Mouse (Mus musculus): ENCODE results near the gene Nme9. TPM values are rescaled to one million over a fixed set of nuclear protein-coding genes. Genes with fewer than 3 reads are reported as not detected.
A peak's percentile ranks its signal among the peaks of the same experiment; 100 is the strongest.

The Nme9 gene
- polyA plus RNA-seq, 2 experiments: 0.03 TPM; not detected in 1

DNA sequence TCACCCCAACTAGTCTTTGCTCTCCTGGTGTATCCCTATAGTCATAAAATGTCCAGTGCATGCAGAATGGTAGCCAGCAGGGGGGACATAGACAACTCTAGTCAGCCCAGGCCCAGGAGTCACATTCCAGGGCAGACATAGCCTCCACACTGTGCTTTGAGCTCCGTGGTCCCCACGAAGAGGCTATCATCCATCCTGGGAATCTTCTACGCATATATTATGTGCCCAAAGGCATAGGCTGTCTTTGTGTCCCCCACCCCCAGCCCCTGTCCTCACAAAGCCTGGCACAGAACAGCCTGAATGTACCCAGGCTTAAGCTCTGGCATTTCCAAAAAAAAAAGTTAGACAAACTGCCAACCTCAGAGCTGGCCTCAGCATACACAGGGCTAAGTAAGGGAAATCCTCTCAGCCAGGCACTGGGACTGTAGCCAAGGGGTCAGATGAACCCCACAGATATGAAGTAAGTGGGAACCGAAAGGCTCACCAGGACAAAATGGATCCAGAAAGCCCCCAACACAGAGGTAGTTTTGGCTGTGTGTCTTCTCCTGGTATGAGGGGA lies 33.9 kb upstream of the Nme9 start:
- Histone ChIP-seq H3K4me3 (ENCODE audit: insufficient read depth in 1 of 2, low read depth in 2 of 2, low read length in 2 of 2) (no peak overlapping the region), H3K27ac (no peak overlapping the region), H3K4me2 (ENCODE audit: low read depth) (no peak overlapping the region), H3K27me3 (ENCODE audit: control insufficient read depth, insufficient read depth, low read length) (no peaks in the 10 kb centered on the region; the same call in 1 of the 2 replicates), H3K9ac (replicated peaks) (no peak overlapping the region), H3K36me3 (replicated peaks; ENCODE audit: control insufficient read depth, insufficient read depth, low read depth) (no peaks in the 10 kb centered on the region), H3K4me1 (replicated peaks; ENCODE audit: control insufficient read depth in 2 of 2, insufficient read depth in 2 of 2, low read length in 1 of 2) (peaks cover 0 to 8% of the 10 kb centered on the region in 2 experiments; a peak in 3 of 4 replicates), H3K9me3 (ENCODE audit: control insufficient read depth, low read length) (no peaks in the 10 kb centered on the region)
- ATAC-seq (ENCODE audit: insufficient read depth) (no peak), DNase-seq (ENCODE audit: low read depth in 3 of 3, low spot score in 3 of 3) (no peak)
- no peak for TF ChIP-seq CTCF (IDR thresholded peaks at IDR 0.05; ENCODE audit: low read depth)
- no peak for TF ChIP-seq EP300 (IDR thresholded peaks at IDR 0.05; ENCODE audit: low read depth)
- 49% methylated on average over 4 of the region's 4 CpGs for WGBS (ENCODE audit: insufficient replicate concordance)

- TF ChIP-seq CTCF (IDR thresholded peaks at IDR 0.05; ENCODE audit: low read depth): no peak
- no peak for TF ChIP-seq EP300 (IDR thresholded peaks at IDR 0.05; ENCODE audit: low read depth)
- Histone ChIP-seq H3K4me3 (ENCODE audit: insufficient read depth in 1 of 2, low read depth in 2 of 2, low read length in 2 of 2) (no peak overlapping the region), H3K4me2 (ENCODE audit: low read depth) (no peak overlapping the region), H3K4me1 (replicated peaks; ENCODE audit: control insufficient read depth in 2 of 2, insufficient read depth in 2 of 2, low read length in 1 of 2) (peaks cover 0 to 11% of the 10 kb centered on the region in 2 experiments; a peak in 3 of 4 replicates), H3K27me3 (ENCODE audit: control insufficient read depth, insufficient read depth, low read length) (no peaks in the 10 kb centered on the region; the same call in 1 of the 2 replicates), H3K36me3 (replicated peaks; ENCODE audit: control insufficient read depth, insufficient read depth, low read depth) (no peaks in the 10 kb centered on the region), H3K27ac (no peak overlapping the region), H3K9me3 (ENCODE audit: control insufficient read depth, low read length) (no peaks in the 10 kb centered on the region), H3K9ac (replicated peaks) (no peak overlapping the region)
- ATAC-seq (ENCODE audit: insufficient read depth): no peak
- DNase-seq (ENCODE audit: low read depth in 3 of 3, low spot score in 3 of 3): no peak
- WGBS (ENCODE audit: insufficient replicate concordance): 58% methylated on average over 5 of the region's 5 CpGs
Measured at GRCm38 (mm10) chr9:99418377-99418776, 32.9 kb upstream of the Nme9 start.

- no peak overlapping the region for H3K4me3 ChIP-seq (ENCODE audit: insufficient read depth in 1 of 2, low read depth in 2 of 2, low read length in 2 of 2)
- no peak for ATAC-seq (ENCODE audit: insufficient read depth)
- 51% methylated on average over 8 of the region's 8 CpGs for WGBS (ENCODE audit: insufficient replicate concordance)
Measured at GRCm38 (mm10) chr9:99419951-99420701, 31.1 kb upstream of the Nme9 start.

GRCm38 (mm10) chr9:99421914-99422313 lies 29.4 kb upstream of the Nme9 start:
- Histone ChIP-seq H3K4me1 (replicated peaks; ENCODE audit: control insufficient read depth in 2 of 2, insufficient read depth in 2 of 2, low read length in 1 of 2) (peaks cover 0 to 14% of the 10 kb centered on the region in 2 experiments; a peak in 2 of 4 replicates), H3K9me3 (ENCODE audit: control insufficient read depth, low read length) (no peaks in the 10 kb centered on the region), H3K9ac (replicated peaks) (no peak overlapping the region), H3K27me3 (ENCODE audit: control insufficient read depth, insufficient read depth, low read length) (no peaks in the 10 kb centered on the region; the same call in 1 of the 2 replicates), H3K27ac (no peak overlapping the region), H3K36me3 (replicated peaks; ENCODE audit: control insufficient read depth, insufficient read depth, low read depth) (no peaks in the 10 kb centered on the region), H3K4me2 (ENCODE audit: low read depth) (no peak overlapping the region), H3K4me3 (ENCODE audit: insufficient read depth in 1 of 2, low read depth in 2 of 2, low read length in 2 of 2) (no peak overlapping the region)
- TF ChIP-seq EP300 (IDR thresholded peaks at IDR 0.05; ENCODE audit: low read depth) (no peak), CTCF (IDR thresholded peaks at IDR 0.05; ENCODE audit: low read depth) (0 out of 2 replicates have a peak, but pooled peaks have one; percentile 4)
- ATAC-seq (ENCODE audit: insufficient read depth) (no peak), DNase-seq (ENCODE audit: low read depth in 3 of 3, low spot score in 3 of 3) (no peak)
- 27% methylated on average over 3 of the region's 3 CpGs for WGBS (ENCODE audit: insufficient replicate concordance)

More at GRCm38 (mm10) chr9:99419951-99420701, 31.1 kb upstream of the Nme9 start:
- Histone ChIP-seq H3K27ac (no peak overlapping the region), H3K4me2 (ENCODE audit: low read depth) (no peak overlapping the region), H3K36me3 (replicated peaks; ENCODE audit: control insufficient read depth, insufficient read depth, low read depth) (no peaks in the 10 kb centered on the region), H3K9me3 (ENCODE audit: control insufficient read depth, low read length) (no peaks in the 10 kb centered on the region), H3K9ac (replicated peaks) (no peak overlapping the region), H3K4me1 (replicated peaks; ENCODE audit: control insufficient read depth in 2 of 2, insufficient read depth in 2 of 2, low read length in 1 of 2) (peaks cover 0 to 18% of the 10 kb centered on the region in 2 experiments; a peak in 3 of 4 replicates), H3K27me3 (ENCODE audit: control insufficient read depth, insufficient read depth, low read length) (no peaks in the 10 kb centered on the region; the same call in 1 of the 2 replicates)
- no peak for DNase-seq (ENCODE audit: low read depth in 3 of 3, low spot score in 3 of 3)
- no peak for TF ChIP-seq CTCF (IDR thresholded peaks at IDR 0.05; ENCODE audit: low read depth)
- no peak for TF ChIP-seq EP300 (IDR thresholded peaks at IDR 0.05; ENCODE audit: low read depth)

All from liver, embryonic 14.5 days (tissue).